Mouse (Mus musculus) neutrophil, adult 59 days (primary cell): ENCODE measurements around the gene Fcf1. TPM values are rescaled to one million over a fixed set of nuclear protein-coding genes. Genes with fewer than 3 reads are reported as not detected.

ENCODE experiments used
- total RNA-seq, 2 experiments: library from RNA; stranded (reverse); gene quantifications; 1 replicate in 1 of 2; 2 replicates in 1 of 2; pipeline ENCODE4 v1.2.4; 2023

Gene Fcf1
- 10 to 100 TPM; 42.1 to 48.3 TPM for total RNA-seq

DNA sequence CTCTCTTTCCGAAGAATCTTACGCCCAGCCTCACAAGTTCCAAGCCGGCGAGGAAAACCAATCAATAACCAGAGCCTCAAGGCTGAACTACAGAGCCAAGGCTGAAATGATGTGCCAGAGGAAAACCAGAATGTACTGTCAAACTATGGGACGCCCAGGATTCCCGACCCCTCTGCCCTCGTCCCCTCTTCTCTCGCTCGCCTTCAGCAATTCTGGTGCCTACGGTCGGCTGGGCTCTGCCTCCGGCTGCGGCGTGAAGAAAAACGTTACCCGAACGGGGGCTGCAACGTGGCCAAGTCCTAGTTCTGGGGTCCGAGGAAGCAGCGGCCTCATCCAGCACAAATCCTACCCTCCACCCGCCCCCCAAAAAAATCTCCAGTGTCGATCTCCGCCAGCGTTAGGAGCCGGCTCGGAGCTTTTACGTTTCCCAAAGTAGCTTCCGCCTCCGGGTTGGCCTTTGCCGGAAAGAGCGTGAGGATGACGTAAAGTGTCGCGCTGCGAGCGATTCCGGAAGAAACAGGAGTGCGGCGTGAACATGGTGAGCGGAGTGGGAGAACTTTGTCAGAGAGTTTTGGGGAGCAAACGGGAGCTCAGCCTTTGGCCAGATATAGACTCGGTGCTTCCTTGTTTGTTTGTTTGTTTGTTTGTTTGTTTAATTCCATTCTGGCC, at the start of gene Fcf1, which contains the start of gene Arel1:
TSS of gene Fcf1 (plus strand) at position 470 of the 669 bp plus-strand sequence.
TSS of gene Arel1 (minus strand) at position 473 of the 669 bp plus-strand sequence.

DNA sequence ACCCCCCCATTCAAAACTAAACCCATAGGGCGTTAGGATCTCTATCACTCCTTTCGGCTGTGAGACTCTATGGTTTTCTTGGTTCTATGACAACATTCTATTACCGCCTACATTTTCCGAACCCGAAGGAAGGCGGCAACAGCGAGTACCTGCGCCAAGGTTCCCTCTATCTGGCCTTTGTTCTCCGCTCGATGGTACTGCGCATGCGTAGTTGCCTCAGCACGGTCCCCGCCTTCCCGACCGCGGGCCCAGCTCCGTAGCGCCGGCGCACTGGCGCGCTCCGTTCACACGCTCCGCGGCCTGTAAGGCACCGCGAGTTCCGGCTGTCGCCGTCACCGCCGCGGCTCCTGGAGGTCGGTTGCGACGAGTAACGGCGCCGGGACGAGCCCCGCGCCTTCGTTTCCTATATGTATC, 25.4 kb downstream of the Fcf1 start, which contains the start of gene Ylpm1:
TSS of gene Ylpm1 (plus strand) at position 239 of the 414 bp plus-strand sequence.

Other genes starting within 250 kb of the Fcf1 start
- 100 to 1,000 TPM in 1 of 2 experiments, 10 to 100 TPM in 1; 89.5 to 118 TPM for gene Npc2, start 197.7 kb upstream of the Fcf1 start, total RNA-seq
- 10 to 100 TPM; 37.7 to 46.0 TPM for gene Isca2, start 197.6 kb upstream of the Fcf1 start, total RNA-seq
- gene Ltbp2, start 94.4 kb upstream of the Fcf1 start, total RNA-seq = under 1 TPM; 0.07 to 0.55 TPM
- 10 to 100 TPM; 35.3 to 39.6 TPM for gene Arel1, start within 50 bp of the Fcf1 start, total RNA-seq
- gene Ylpm1, start 25.4 kb downstream of the Fcf1 start, total RNA-seq = 10 to 100 TPM; 29.8 to 34.5 TPM
- gene Prox2, start 139.9 kb downstream of the Fcf1 start, total RNA-seq = 1 to 10 TPM; 4.4 to 5.6 TPM
- 100 to 1,000 TPM; 332 to 336 TPM for gene Dlst, start 139.9 kb downstream of the Fcf1 start, total RNA-seq
- gene Rps6kl1, start 180.4 kb downstream of the Fcf1 start, total RNA-seq = under 1 TPM in 1 of 2 experiments, not detected in 1; 0.13 TPM
- gene Pgf, start 206.9 kb downstream of the Fcf1 start, total RNA-seq = not detected
- 10 to 100 TPM; 71.6 to 83.0 TPM for gene Eif2b2, start 248.6 kb downstream of the Fcf1 start, total RNA-seq